Mouse (Mus musculus): ENCODE data around the gene Nol4l.
"Not testable (repeated sequence)": the region's sequence is repeated elsewhere in the genome, so short reads cannot be mapped to it uniquely, and the experiment has no call there.

DNA sequence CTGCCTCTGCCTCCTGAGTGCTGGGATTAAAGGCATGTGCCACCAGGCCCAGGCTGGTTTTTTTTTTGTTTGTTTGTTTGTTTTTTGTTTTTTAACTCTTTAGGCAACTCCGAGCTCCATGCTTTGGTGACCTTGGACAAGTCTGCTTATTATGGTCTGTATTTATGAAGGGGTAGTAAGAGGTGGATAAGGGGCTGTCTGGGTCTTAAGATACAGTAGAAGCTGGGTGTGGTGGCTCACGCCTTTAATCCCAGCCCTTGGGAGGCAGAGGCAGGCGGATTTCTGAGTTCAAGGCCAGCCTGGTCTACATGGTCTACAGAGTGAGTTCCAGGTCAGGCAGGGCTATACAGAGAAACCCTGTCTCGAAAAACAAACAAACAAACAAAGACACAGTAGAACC, 34.4 kb downstream of the Nol4l start:
- TF ChIP-seq CTCF (IDR thresholded peaks at IDR 0.05; ENCODE audit: low read depth, low read length); POLR2A (IDR thresholded peaks at IDR 0.05; ENCODE audit: borderline replicate concordance, low read depth, low read length): not testable (repeated sequence)
